Mouse (Mus musculus): ENCODE data around the gene Fggy. TPM values are rescaled to one million over a fixed set of nuclear protein-coding genes. Genes with fewer than 3 reads are reported as not detected.

Gene Fggy
- polyA plus RNA-seq, 1 experiment from 2014 or later, result 5.3 TPM

DNA sequence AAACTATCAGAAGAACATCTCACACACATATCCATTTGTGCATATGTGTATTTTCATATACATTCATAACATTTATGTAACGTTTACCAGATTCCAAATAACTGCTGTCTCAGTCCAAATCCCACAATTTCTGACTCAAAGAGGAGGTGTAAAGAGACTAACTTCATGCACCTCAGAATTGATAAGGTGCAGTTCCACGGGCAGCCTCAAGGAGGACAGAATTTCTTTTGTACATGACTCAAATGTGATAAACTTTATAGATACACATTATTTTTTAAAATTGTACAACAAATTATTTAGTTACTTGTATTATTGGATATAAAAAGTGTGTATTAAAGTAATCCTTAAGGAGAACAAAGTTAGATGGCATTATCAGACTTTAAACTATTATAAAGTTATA is 26.6 kb upstream of the Fggy start:
- Histone ChIP-seq H3K4me3 (ENCODE audit: low read depth, low read length) (no peak overlapping the region), H3K27ac (replicated peaks) (no peak overlapping the region), H3K36me3 (ENCODE audit: control insufficient read depth, insufficient read depth, low read length) (no peaks in the 10 kb centered on the region), H3K27me3 (ENCODE audit: control insufficient read depth, insufficient read depth, low read length) (no peaks in the 10 kb centered on the region), H3K4me2 (replicated peaks; ENCODE audit: low read depth) (no peak overlapping the region), H3K9me3 (ENCODE audit: control insufficient read depth, low read length) (no peaks in the 10 kb centered on the region), H3K9ac (ENCODE audit: low read length) (no peak overlapping the region), H3K4me1 (replicated peaks; ENCODE audit: control insufficient read depth, insufficient read depth) (no peaks in the 10 kb centered on the region)
- ATAC-seq (ENCODE audit: low FRiP score, low TSS enrichment), result no peak
- 76% methylated on average over 2 of the region's 2 CpGs for WGBS
- TF ChIP-seq EP300 (optimal IDR thresholded peaks at IDR 0.05) (no peak), CTCF (IDR thresholded peaks at IDR 0.05; ENCODE audit: low read depth) (peak; percentile 53)
- no peak for DNase-seq (ENCODE audit: low spot score)

DNA sequence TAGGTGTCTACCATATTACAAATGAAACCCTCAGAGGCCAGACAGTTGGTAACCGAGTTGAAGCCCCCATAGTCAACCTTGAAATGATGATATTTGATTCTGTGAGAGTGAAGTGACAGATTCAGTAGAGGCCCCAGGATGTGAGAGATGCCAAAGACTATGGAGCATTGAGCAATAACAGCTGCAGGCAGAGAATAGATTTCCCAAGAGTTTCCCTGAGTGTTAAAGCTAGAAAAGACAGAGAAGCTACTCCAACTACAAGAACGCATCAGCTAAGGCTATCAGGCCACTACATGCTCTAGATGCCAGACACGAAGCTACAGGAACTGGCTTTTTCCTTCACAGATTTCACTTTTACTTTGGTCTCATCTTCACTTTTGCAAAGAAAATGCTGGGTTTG is 23.4 kb upstream of the Fggy start:
- no peak for DNase-seq (ENCODE audit: low spot score)
- Histone ChIP-seq H3K9ac (ENCODE audit: low read length) (no peak overlapping the region), H3K4me2 (replicated peaks; ENCODE audit: low read depth) (no peak overlapping the region), H3K9me3 (ENCODE audit: control insufficient read depth, low read length) (no peaks in the 10 kb centered on the region), H3K27ac (replicated peaks) (no peak overlapping the region), H3K4me1 (replicated peaks; ENCODE audit: control insufficient read depth, insufficient read depth) (no peaks in the 10 kb centered on the region), H3K36me3 (ENCODE audit: control insufficient read depth, insufficient read depth, low read length) (no peaks in the 10 kb centered on the region), H3K27me3 (ENCODE audit: control insufficient read depth, insufficient read depth, low read length) (no peaks in the 10 kb centered on the region), H3K4me3 (ENCODE audit: low read depth, low read length) (no peak overlapping the region)
- TF ChIP-seq CTCF (IDR thresholded peaks at IDR 0.05; ENCODE audit: low read depth) (no peak), EP300 (optimal IDR thresholded peaks at IDR 0.05) (no peak)
- ATAC-seq (ENCODE audit: low FRiP score, low TSS enrichment), result no peak
- 75% methylated on average over 3 of the region's 3 CpGs for WGBS

DNA sequence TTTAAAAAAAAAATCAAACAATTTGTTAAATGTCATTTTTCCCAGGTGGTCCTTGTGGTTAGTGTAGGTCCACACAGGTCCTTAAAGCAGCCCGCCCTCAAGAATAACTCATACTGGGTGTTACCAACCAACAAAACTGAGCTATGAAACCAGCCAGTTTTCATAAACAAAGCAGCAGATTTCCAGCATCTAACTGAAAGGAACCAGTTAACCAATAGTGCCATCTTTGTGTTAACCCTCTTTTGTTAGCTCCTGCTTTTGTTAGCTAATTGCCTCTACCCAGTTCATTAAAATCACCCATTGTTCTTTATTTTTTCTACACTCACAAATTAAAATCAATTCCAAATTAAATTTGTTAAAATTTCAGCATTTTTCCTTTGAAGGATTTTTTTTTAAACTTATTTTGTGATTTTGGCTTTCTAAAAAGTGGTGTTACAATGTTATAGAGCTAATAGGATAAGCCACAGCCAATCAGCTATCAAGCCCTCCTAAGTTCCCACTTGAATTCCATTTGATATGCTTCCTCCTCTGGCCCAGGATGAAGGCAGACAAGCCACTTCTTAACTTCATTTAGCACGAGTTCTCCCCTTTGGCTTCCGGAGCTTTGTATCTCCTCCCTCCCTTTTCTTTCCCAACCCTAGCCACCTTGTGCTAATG is 15.8 kb upstream of the Fggy start:
- no peak overlapping the region for H3K4me3 ChIP-seq (ENCODE audit: low read depth, low read length)

DNA sequence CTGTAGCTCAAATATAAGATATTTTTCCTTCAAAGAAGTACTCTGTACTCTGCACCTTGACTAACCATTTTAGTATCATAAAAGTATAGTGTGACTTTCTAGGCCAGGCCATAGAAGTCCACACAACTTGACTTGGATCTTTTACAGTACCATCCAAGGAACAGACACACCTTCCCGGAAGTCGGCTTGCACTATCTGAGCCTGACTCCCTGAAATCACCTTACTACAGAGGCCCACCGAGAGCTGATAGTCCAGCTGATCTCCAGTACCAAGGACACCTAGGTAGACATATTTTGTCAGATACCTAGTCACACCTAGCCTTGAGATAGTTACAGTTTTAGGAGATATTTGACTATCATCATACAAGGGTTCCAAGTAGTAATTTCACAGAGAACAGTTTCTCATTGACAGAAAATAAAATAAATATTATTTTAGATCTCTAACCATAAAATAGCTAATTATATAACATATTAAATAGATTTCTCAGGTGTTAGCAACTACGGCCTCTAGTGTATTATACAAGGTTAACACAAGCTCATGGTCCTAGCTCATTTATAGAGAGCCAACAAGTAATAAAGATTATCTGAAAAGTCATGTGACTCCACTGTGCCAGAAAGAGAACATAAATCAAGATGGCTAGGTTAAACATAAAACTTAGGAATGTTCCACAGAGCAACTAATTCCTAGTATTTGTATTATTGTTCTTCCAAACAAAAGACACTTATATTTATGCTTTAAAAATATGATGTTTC is 15.1 kb upstream of the Fggy start:
- no peaks in the 10 kb centered on the region for H3K27me3 ChIP-seq (ENCODE audit: control insufficient read depth, insufficient read depth, low read length)
- no peaks in the 10 kb centered on the region for H3K4me1 ChIP-seq (replicated peaks; ENCODE audit: control insufficient read depth, insufficient read depth)
- DNase-seq (ENCODE audit: low spot score), result no peak
- H3K27ac ChIP-seq (replicated peaks), result no peak overlapping the region
- ATAC-seq (ENCODE audit: low FRiP score, low TSS enrichment), result no peak
- no peaks in the 10 kb centered on the region for H3K9me3 ChIP-seq (ENCODE audit: control insufficient read depth, low read length)
- H3K4me3 ChIP-seq (ENCODE audit: low read depth, low read length), result no peak overlapping the region
- no peaks in the 10 kb centered on the region for H3K36me3 ChIP-seq (ENCODE audit: control insufficient read depth, insufficient read depth, low read length)
- WGBS, result 94% methylated on average over 4 of the region's 4 CpGs
- no peak overlapping the region for H3K9ac ChIP-seq (ENCODE audit: low read length)
- H3K4me2 ChIP-seq (replicated peaks; ENCODE audit: low read depth), result no peak overlapping the region
- TF ChIP-seq CTCF (IDR thresholded peaks at IDR 0.05; ENCODE audit: low read depth) (no peak), EP300 (optimal IDR thresholded peaks at IDR 0.05) (no peak)

More for the DNA sequence above, 15.8 kb upstream of the Fggy start:
- Histone ChIP-seq H3K36me3 (ENCODE audit: control insufficient read depth, insufficient read depth, low read length) (no peaks in the 10 kb centered on the region), H3K9me3 (ENCODE audit: control insufficient read depth, low read length) (no peaks in the 10 kb centered on the region), H3K9ac (ENCODE audit: low read length) (no peak overlapping the region), H3K4me1 (replicated peaks; ENCODE audit: control insufficient read depth, insufficient read depth) (no peaks in the 10 kb centered on the region), H3K27me3 (ENCODE audit: control insufficient read depth, insufficient read depth, low read length) (no peaks in the 10 kb centered on the region), H3K4me2 (replicated peaks; ENCODE audit: low read depth) (no peak overlapping the region), H3K27ac (replicated peaks) (no peak overlapping the region)
- DNase-seq (ENCODE audit: low spot score), result no peak
- no peak for TF ChIP-seq EP300 (optimal IDR thresholded peaks at IDR 0.05)
- TF ChIP-seq CTCF (IDR thresholded peaks at IDR 0.05; ENCODE audit: low read depth), result no peak
- WGBS, result 86% methylated on average over 3 of the region's 3 CpGs
- no peak for ATAC-seq (ENCODE audit: low FRiP score, low TSS enrichment)

DNA sequence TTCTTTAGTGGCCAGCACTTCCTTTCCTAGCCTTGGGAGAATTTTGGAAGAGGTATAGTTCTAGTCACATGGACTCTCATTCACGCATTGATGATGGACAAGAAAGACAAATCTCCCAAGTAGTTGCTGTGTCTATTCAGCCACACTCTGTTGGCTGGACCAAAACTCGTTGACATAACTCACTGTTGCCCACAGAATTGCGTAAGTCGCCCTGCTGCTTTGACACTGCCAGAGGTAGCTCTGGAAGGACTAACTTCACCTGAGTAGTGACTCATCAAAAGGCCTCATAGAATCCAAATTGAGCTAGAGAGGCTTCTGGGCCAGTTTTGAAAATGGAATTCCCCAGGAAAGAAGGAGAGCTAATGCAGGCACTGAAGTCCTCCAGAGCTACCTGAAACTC is 13.8 kb upstream of the Fggy start:
- WGBS, result 74% methylated on average over 4 of the region's 4 CpGs
- no peak overlapping the region for H3K4me2 ChIP-seq (replicated peaks; ENCODE audit: low read depth)
- TF ChIP-seq EP300 (optimal IDR thresholded peaks at IDR 0.05) (no peak), CTCF (IDR thresholded peaks at IDR 0.05; ENCODE audit: low read depth) (no peak)
- H3K36me3 ChIP-seq (ENCODE audit: control insufficient read depth, insufficient read depth, low read length), result no peaks in the 10 kb centered on the region
- no peak overlapping the region for H3K9ac ChIP-seq (ENCODE audit: low read length)
- no peaks in the 10 kb centered on the region for H3K27me3 ChIP-seq (ENCODE audit: control insufficient read depth, insufficient read depth, low read length)
- no peak overlapping the region for H3K4me3 ChIP-seq (ENCODE audit: low read depth, low read length)
- ATAC-seq (ENCODE audit: low FRiP score, low TSS enrichment) (no peak), DNase-seq (ENCODE audit: low spot score) (no peak)
- no peaks in the 10 kb centered on the region for H3K9me3 ChIP-seq (ENCODE audit: control insufficient read depth, low read length)
- H3K4me1 ChIP-seq (replicated peaks; ENCODE audit: control insufficient read depth, insufficient read depth), result no peaks in the 10 kb centered on the region
- H3K27ac ChIP-seq (replicated peaks), result no peak overlapping the region
